Mouse (Mus musculus): ENCODE measurements at regions not wholly inside any gene's neighbourhood (a gene's known extent, or its start where the extent isn't known, plus 50 kb on each side); places are given as distances from the start of the nearest gene placed in this dataset.

DNA sequence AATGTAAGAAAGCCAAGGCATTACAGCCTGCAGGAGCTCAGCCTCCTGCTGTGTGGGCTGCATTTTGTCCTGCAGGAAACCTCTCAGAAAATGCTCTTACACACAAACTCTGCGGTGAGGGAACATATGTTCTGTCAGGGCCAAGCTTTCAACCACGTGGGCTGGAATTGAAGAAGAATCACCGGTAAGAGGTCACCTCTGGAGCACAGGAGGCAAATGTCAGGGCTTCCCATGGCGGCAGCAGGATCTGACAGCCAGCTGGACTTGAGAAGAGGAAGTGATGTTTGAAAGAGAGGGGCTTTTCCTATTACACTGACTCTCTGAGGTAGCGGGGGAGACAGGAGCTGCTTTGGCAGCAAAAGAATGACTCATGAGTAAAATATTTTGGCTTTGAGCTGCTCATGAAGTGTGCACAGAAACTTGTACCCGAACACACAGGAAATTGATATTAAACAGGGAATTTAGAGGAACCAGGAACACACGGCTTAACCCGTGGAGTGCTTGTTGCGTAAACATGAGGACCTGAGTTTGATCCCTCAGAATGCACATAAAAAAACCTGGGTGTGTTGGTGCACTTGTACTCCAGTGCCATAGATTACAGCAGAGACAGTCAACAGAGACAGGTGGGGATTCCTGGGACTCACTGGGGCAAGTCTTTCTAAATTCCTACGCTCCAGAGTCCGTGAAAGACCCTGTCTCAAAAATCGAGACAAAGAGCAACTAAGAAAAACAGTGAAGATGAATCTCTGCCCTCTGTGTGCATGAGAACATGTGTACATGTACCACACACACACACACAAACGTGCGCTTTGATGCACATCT, 848.1 kb upstream of the A1bg start:
- peak; percentile 4 for DNase-seq (ENCODE audit: low spot score)

DNA sequence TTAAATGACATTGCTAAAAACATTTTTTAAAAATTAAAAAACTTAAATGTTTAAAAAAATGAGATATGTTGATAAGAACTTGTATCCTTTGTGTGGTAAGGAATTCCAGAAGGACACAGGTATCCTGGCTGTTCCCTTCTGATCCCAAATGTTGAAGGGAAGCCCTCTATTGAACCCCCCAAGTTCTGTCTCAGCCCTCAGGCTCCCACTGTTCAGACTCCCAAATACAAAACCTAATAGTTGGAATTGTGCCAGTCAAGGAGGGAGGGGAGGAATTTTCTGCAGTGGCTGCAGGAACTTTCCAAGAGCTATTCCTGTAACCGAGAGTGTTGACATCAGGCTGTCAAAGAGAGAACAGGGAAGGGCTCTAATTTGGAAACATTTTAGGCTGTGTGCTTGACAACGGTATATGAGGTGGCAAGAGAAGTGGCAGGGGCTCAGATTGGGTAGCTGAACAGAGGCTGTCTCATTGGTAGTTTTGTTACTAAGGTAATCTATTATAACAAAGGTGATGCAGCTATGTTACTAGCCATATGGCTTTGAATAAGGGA, 843.8 kb upstream of the A1bg start:
- peak; percentile 51 for DNase-seq (ENCODE audit: low spot score)

GRCm38 (mm10) chr15:61753802-61754201, 831.0 kb upstream of the A1bg start:
- DNase-seq (ENCODE audit: low spot score), result peak; percentile 24

GRCm38 (mm10) chr15:61723696-61724095, 800.9 kb upstream of the A1bg start:
- DNase-seq (ENCODE audit: low spot score), result no peak

DNA sequence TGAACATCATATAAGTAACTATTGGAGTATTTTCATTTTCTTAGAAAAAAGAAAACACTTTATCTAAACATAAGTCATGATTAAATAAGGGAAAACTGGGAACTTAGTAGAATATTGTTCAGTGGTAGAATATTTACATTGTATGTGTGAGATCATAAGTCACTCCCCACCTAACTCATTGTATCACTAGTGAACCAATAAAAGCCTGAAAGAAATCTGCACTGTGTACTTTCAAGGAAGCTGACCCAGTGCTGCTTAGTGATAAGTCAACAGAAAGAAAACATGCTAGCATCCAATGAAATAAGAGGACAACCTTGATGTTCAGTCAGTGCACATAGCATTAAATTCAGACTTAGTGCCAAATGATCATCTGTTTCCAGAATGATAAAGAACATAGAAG, 795.7 kb upstream of the A1bg start:
- no peak for DNase-seq (ENCODE audit: low spot score)

- peak; percentile 1 for DNase-seq (ENCODE audit: low spot score)
Observed at GRCm38 (mm10) chr15:61717216-61717615, 794.4 kb upstream of the A1bg start.

DNA sequence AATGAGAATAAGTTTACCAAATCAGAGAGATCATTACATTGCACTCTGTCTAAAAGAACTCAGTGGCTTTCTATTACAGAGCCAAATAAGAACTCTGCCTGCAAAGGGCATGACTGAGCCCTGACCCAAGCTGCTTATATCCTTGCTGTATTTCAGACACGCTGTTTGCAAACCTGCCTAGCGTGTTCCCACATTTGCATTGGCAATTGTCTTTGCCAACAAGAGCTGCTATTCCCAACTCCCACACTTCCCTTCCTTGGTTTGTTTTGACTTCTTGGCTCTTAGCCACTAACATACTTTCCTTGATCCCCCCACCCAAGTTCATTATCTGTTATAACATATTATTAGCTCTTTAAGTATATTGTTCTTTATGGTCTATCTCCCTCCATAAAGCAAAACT, 791.1 kb upstream of the A1bg start:
- DNase-seq (ENCODE audit: low spot score), result no peak

DNA sequence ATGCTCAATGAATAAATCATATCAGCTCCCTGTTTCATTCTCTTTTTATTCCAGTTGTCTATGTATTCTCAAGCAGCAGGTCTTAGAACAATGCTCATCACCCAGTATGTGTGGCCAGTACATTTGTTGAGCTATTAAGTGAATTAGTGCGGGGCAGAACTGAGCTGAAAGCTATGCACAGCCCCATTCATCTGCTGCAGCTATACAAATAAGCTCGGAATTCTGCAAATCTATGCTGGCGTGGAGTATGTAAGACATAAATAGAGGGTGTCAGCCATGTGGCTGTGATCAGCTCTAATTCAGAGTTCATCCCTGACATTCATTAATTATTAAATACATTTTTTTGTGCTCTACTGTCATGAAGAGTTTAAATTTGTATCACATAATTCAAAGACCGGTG, 786.1 kb upstream of the A1bg start:
- DNase-seq (ENCODE audit: low spot score), result no peak

- DNase-seq (ENCODE audit: low spot score), result peak; percentile 22
Observed at GRCm38 (mm10) chr15:61707952-61708351, 785.1 kb upstream of the A1bg start.

GRCm38 (mm10) chr15:61692679-61693078, 769.9 kb upstream of the A1bg start:
- DNase-seq (ENCODE audit: low spot score), result no peak

GRCm38 (mm10) chr15:61690425-61690824, 767.6 kb upstream of the A1bg start:
- no peak for DNase-seq (ENCODE audit: low spot score)

DNA sequence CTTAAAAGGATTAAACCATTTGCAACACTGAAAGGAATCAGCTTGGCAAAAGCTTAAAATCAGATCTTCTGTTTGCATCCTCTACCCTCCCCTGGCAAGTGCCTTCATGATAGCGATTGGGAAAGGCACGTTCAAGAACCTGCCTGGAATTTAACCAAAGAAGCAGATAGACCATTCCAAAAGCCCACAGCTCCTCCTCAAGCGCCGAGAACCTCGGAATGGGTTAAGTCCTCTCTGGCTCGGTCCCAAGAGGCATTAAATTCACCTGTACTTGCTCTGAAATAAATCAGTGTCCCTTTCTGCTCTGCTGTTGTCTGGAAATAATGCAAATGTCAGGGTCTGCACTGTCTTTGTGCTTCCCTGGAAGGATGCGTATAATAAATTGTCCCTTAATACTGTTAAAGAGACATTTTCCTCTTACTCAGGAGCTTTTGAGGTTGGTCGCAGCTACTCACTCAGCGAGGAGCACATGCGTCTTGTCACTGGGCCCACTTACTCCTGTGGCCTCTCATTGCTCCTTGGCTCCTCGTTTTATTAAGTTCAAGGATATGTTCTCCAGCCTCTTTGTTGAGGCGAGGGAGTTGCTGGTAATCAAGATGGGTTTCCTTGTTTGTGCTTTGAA, 767.1 kb upstream of the A1bg start:
- no peak for DNase-seq (ENCODE audit: low spot score)

DNA sequence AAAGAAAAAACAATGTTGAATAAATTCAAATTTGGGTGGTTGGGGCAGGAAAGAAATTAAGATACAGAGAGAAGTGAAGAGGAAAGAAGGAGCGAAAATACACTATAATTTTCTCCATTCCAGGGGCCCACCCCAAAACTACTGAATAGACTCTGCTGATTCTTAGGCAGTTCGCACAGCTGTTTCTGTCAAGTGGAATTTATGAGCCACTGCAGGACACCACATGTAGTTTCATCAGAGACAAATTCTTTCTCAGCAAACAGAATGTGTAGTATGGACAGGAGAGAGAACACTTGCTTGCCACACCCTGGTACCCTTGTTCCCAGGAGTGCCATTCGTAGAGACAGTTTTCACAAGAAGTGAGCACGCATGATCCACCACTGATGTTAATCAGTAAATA, 760.2 kb upstream of the A1bg start:
- DNase-seq (ENCODE audit: low spot score), result no peak

- no peak for DNase-seq (ENCODE audit: low spot score)
Observed at GRCm38 (mm10) chr15:61670556-61670955, 747.7 kb upstream of the A1bg start.

- no peak for DNase-seq (ENCODE audit: low spot score)
Observed at GRCm38 (mm10) chr15:61660581-61660980, 737.8 kb upstream of the A1bg start.

DNA sequence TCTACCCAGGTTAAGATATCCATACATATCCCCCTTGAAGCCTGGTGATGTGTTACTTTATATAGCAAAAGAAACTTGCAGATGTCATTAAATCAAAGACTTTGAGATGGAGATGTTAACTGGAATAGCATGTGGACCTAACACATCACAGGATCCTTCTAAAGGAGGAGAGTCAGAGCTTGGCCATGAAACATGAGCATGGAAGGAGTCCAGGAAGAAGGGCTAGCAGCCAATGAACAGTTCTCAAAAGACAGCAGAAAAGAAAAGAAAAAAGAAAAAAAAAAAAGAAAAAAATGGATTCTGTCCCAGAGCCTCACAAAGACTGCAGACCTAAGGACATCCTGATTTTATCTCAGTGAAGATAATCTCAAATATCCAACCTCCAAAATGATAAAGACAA, 734.1 kb upstream of the A1bg start:
- no peak for DNase-seq (ENCODE audit: low spot score)

GRCm38 (mm10) chr15:61654846-61655245, 732.0 kb upstream of the A1bg start:
- no peak for DNase-seq (ENCODE audit: low spot score)

DNA sequence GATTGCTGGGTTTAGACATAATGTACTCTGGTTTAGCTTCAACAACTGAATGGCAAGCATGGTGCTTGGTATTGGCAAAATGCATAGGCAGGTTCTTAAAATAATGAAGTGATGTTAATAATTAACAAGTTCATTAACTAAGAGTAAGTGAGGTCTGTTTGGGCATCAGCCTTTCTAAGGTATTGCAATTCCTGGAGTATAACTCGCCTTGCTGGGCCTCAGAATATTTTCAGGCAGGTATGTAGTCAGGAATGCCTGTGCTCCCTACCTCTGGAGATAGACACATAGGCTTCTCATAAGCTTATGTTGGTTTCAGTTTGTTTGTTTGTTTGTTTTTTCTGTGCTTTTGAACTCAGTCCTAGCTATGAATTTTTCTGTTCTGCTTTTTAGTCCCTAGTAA, 731.0 kb upstream of the A1bg start:
- DNase-seq (ENCODE audit: low spot score), result no peak

GRCm38 (mm10) chr15:61618638-61619500, 696.1 kb upstream of the A1bg start:
- no peak for DNase-seq (ENCODE audit: low spot score)

- DNase-seq (ENCODE audit: low spot score), result no peak
Observed at GRCm38 (mm10) chr15:61610662-61611061, 687.9 kb upstream of the A1bg start.

GRCm38 (mm10) chr15:61609656-61610055, 686.8 kb upstream of the A1bg start:
- DNase-seq (ENCODE audit: low spot score), result no peak

GRCm38 (mm10) chr15:61608301-61608731, 685.5 kb upstream of the A1bg start:
- DNase-seq (ENCODE audit: low spot score), result peak; percentile 49

All from heart, adult 8-10 months (tissue).